Mouse (Mus musculus) lung, postnatal 0 days (tissue): ENCODE measurements around the gene Ccdc177.

ENCODE experiments used
- CTCF ChIP-seq: IDR thresholded peaks from 2 replicates; pipeline ENCODE4 v1.5.1; 2016; ENCODE audit warnings: antibody characterized with exemption, mild to moderate bottlenecking
- EP300 ChIP-seq: IDR thresholded peaks from 2 replicates; pipeline ENCODE4 v1.6.1; 2016; ENCODE audit warnings: antibody characterized with exemption, mild to moderate bottlenecking, control low read depth

DNA sequence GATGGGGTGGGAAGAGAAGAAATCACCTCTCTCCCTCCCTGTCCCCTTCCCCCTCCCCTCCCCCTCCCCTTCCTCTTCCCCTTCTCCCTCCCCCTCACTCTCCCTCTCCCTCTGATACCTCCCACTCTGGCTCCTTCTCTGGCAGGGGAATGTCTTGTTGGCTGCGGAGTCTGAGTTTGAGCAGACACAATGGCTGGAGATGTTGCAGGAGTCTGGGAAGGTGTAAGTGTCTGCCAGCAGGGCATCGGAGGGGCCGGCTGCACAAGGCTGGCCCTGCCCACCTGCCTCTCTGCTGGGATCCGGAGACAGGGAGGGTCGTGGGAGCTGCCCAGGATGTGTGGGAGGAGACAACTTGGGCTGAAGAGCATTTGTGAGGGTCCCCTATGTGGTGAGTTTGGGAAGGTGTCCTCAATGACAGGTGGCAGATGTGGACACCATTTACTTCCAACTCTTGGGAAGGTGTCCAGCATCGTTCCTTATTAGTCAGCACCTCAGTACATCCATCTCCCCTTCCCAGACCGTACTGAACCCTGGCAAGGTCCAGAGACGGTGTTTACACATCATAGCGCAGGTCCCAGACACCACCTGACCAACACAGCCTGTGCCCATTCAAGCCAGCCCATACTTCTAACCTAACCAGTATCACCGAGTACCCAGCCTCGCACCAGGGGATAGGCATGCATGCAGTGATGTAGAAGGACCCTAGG is 54.1 kb downstream of the Ccdc177 start:
- TF ChIP-seq CTCF (no peak), EP300 (no peak)
